Mouse (Mus musculus): ENCODE data around the gene Brpf3. TPM values are rescaled to one million over a fixed set of nuclear protein-coding genes. Genes with fewer than 3 reads are reported as not detected.

Brpf3 gene
- polyA plus RNA-seq, 1 experiment from 2014 or later = 8.2 TPM

DNA sequence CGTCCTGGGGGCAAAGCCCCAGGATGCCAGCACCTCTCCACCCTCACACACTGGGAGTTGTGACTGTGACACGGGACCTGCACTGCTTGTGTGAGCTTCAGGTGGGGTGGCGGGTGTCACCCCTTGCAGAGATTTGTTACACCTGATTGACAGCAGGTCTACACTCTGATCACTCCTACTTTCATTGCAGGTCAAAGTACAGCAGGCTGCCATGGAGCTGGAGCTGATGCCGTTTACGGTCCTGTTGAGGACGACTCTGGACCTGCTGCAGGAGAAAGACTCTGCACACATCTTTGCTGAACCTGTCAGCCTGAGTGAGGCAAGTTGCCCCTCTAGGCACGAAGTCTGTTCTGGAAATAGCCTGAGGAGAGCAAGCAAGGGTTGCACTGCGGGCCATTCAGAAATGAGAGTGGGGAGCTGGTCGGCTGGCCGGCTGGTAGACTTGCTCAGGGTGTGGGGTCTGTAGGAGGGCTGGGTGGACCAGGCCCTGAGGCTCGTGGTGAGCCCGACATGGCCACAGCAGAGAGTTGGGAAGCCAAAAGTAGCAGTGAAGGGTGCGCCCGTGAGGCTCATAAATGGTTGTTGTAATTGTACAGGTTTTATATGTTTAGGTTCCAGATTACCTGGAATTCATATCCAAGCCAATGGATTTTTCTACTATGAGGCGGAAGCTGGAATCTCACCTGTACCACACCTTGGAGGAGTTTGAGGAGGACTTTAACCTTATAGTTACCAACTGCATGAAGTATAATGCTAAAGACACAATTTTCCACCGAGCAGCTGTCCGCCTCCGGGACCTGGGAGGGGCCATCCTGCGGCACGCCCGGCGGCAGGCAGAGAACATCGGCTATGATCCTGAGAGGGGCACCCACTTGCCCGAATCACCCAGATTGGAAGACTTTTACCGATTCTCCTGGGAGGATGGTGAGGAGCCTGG is 16.3 kb downstream of the Brpf3 start:
- Histone ChIP-seq H3K9me3 (ENCODE audit: control insufficient read depth, low read length) (no peaks in the 10 kb centered on the region), H3K27ac (replicated peaks; ENCODE audit: low read depth, low read length) (no peak overlapping the region), H3K4me2 (ENCODE audit: low read length) (no peak overlapping the region), H3K27me3 (ENCODE audit: control insufficient read depth, insufficient read depth, low read length) (no peaks in the 10 kb centered on the region), H3K9ac (replicated peaks; ENCODE audit: low read length) (no peak overlapping the region), H3K4me3 (replicated peaks; ENCODE audit: low read depth, low read length) (no peak overlapping the region), H3K36me3 (ENCODE audit: control insufficient read depth, insufficient read depth, low read length) (peaks cover 94% of the 10 kb centered on the region), H3K4me1 (ENCODE audit: control insufficient read depth, insufficient read depth, low read length) (no peaks in the 10 kb centered on the region)
- WGBS = 96% methylated on average over 25 of the region's 25 CpGs
- ATAC-seq (ENCODE audit: low FRiP score, low TSS enrichment) = no peak
- DNase-seq = no peak

DNA sequence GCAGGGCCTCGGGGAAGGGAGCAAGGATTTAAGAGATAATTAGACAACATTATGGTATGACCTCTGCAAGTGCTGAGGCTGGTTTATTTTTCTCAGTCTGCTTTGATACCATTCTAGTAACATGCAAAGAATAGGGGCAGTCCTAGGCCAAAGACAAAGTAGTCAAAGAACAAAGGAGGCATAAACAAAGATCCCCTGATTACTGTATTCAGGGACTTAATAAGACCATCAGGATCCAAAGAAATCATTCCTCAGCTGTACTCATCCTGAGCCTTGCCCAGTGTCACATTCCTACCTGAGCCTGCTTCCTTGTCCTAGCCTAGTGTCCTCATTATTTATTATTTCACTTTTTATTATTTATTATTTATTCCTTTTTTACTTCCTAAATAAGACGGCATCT is 19.3 kb downstream of the Brpf3 start:
- no peaks in the 10 kb centered on the region for H3K27me3 ChIP-seq (ENCODE audit: control insufficient read depth, insufficient read depth, low read length)
- 92% methylated on average over 2 of the region's 2 CpGs for WGBS
- no peak overlapping the region for H3K4me2 ChIP-seq (ENCODE audit: low read length)
- H3K4me3 ChIP-seq (replicated peaks; ENCODE audit: low read depth, low read length) = no peak overlapping the region
- no peak overlapping the region for H3K27ac ChIP-seq (replicated peaks; ENCODE audit: low read depth, low read length)
- peaks cover 95% of the 10 kb centered on the region for H3K36me3 ChIP-seq (ENCODE audit: control insufficient read depth, insufficient read depth, low read length)
- no peak overlapping the region for H3K9ac ChIP-seq (replicated peaks; ENCODE audit: low read length)
- DNase-seq = no peak
- H3K9me3 ChIP-seq (ENCODE audit: control insufficient read depth, low read length) = no peaks in the 10 kb centered on the region
- ATAC-seq (ENCODE audit: low FRiP score, low TSS enrichment) = no peak
- H3K4me1 ChIP-seq (ENCODE audit: control insufficient read depth, insufficient read depth, low read length) = no peaks in the 10 kb centered on the region

DNA sequence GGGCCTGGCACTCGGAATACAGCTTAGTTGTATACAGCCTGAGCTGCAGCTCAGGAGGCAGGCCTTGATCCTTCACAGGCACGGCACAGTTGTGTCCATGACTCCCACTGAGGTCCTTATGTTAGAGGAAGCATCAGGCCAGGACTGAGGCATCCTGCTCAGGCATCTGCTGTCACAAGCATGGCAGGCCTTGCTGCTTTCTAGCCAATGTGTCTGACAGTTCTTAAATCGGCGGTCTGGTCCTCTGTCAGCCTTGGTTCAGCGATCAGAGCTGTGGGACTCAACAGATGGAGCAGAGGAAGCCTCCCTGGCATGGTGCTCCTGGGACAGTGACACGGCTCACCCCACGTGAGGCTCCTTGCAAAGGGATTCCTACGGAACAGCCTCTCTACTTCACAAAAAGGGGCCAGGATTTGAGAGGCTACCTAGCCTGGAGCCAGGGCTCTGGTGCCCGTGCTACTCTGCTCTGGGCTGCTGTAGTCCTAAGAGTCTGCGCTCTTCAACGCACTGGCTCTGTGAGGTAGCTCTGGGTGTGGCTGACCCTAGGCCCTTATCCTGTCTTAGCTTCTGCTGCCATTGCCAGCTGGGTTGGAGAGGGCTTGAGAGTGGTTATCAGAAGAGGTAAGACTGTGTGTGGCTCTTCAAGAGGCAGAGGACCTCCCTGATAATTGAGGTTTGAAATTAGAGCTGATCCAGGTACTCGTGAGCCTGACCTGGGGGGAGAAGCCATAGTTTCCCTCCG is 22.3 kb downstream of the Brpf3 start:
- ATAC-seq (ENCODE audit: low FRiP score, low TSS enrichment) (no peak), DNase-seq (no peak)
- Histone ChIP-seq H3K4me2 (ENCODE audit: low read length) (no peak overlapping the region), H3K27me3 (ENCODE audit: control insufficient read depth, insufficient read depth, low read length) (no peaks in the 10 kb centered on the region), H3K4me3 (replicated peaks; ENCODE audit: low read depth, low read length) (no peak overlapping the region), H3K27ac (replicated peaks; ENCODE audit: low read depth, low read length) (no peak overlapping the region), H3K9me3 (ENCODE audit: control insufficient read depth, low read length) (no peaks in the 10 kb centered on the region), H3K4me1 (ENCODE audit: control insufficient read depth, insufficient read depth, low read length) (no peaks in the 10 kb centered on the region), H3K9ac (replicated peaks; ENCODE audit: low read length) (no peak overlapping the region), H3K36me3 (ENCODE audit: control insufficient read depth, insufficient read depth, low read length) (peaks cover 92% of the 10 kb centered on the region)
- WGBS = 91% methylated on average over 13 of the region's 13 CpGs

DNA sequence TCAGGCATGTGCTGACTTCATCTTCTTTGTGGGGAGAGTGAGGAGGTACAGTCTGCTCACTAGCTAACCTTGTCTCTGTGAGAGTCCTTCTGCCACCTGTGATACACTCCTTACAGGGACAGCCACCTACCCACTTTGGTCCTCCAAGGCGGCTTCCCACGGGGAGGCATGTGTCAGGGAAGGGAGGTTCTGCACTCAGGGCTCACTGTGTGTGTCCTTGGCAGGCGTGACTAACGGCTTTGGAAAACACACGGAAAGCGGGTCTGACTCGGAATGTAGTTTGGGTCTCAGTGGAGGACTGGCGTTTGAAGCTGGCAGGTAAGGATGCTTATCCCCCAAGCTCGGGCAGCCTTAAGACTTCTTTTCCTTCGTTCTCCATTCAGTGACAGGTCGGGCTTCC is 22.9 kb downstream of the Brpf3 start:
- Histone ChIP-seq H3K36me3 (ENCODE audit: control insufficient read depth, insufficient read depth, low read length) (peaks cover 92% of the 10 kb centered on the region), H3K4me3 (replicated peaks; ENCODE audit: low read depth, low read length) (no peak overlapping the region), H3K4me2 (ENCODE audit: low read length) (no peak overlapping the region), H3K27me3 (ENCODE audit: control insufficient read depth, insufficient read depth, low read length) (no peaks in the 10 kb centered on the region), H3K27ac (replicated peaks; ENCODE audit: low read depth, low read length) (no peak overlapping the region), H3K9ac (replicated peaks; ENCODE audit: low read length) (no peak overlapping the region), H3K4me1 (ENCODE audit: control insufficient read depth, insufficient read depth, low read length) (no peaks in the 10 kb centered on the region), H3K9me3 (ENCODE audit: control insufficient read depth, low read length) (no peaks in the 10 kb centered on the region)
- no peak for DNase-seq
- no peak for ATAC-seq (ENCODE audit: low FRiP score, low TSS enrichment)
- WGBS = 70% methylated on average over 11 of the region's 11 CpGs

DNA sequence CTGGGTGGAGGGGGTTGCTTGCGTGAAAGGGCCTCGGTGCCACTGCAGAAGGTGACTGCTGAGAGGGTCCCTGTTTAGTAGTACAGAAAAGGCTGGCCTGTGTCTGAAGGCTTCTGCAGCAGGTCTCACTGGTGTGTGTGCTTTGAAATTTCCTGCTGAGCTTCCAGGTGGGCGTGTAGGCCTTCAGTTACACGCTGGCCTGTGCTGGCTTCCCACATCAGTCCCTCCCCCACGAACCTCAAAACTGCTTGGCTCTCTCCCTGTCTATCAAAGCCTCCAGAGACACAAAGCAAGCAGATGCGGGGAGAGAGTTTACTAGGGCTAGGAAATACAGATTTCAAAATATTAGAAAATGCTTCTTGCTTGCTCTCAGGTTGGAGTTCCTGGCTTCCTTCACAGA is 24.0 kb downstream of the Brpf3 start:
- no peak overlapping the region for H3K4me2 ChIP-seq (ENCODE audit: low read length)
- peaks cover 91% of the 10 kb centered on the region for H3K36me3 ChIP-seq (ENCODE audit: control insufficient read depth, insufficient read depth, low read length)
- H3K9ac ChIP-seq (replicated peaks; ENCODE audit: low read length) = no peak overlapping the region
- no peak for ATAC-seq (ENCODE audit: low FRiP score, low TSS enrichment)
- no peaks in the 10 kb centered on the region for H3K9me3 ChIP-seq (ENCODE audit: control insufficient read depth, low read length)
- H3K4me1 ChIP-seq (ENCODE audit: control insufficient read depth, insufficient read depth, low read length) = no peaks in the 10 kb centered on the region
- WGBS = 85% methylated on average over 6 of the region's 6 CpGs
- no peaks in the 10 kb centered on the region for H3K27me3 ChIP-seq (ENCODE audit: control insufficient read depth, insufficient read depth, low read length)
- no peak overlapping the region for H3K27ac ChIP-seq (replicated peaks; ENCODE audit: low read depth, low read length)
- no peak overlapping the region for H3K4me3 ChIP-seq (replicated peaks; ENCODE audit: low read depth, low read length)
- no peak for DNase-seq

DNA sequence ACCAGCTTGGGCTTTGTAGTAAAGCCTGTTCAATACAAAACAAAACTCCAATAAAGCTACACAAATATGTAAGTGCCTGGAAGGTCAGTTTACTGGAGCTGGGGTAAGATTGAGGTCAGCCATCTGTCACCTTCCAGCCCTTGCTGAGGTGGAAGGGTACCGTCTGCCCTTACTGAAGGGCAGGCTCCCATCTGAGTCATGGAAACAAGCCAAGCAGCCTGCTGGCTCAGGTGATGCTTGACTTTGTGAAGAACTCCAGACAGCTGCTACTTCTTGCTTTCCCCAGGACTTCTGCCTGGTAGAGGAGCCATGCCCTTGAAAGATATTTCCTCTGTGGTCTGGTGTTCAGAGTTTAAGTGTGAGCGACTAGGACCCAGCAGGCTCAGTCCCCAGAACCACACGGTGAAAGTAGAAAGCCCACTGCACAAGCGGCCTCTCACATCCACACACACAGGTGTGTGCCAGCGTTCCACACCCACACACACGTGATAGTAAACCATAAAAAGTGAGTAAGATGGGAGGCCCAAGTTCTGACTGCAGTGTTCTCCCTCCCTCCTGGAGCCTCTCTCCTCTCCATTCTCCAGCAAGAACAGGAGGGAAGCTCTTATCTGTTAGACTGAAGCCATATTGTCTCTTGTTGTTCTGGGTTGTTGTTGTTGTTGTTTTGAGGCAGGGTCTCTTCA is 24.6 kb downstream of the Brpf3 start:
- 93% methylated on average over 6 of the region's 6 CpGs for WGBS
- no peak overlapping the region for H3K4me2 ChIP-seq (ENCODE audit: low read length)
- H3K9me3 ChIP-seq (ENCODE audit: control insufficient read depth, low read length) = no peaks in the 10 kb centered on the region
- no peaks in the 10 kb centered on the region for H3K27me3 ChIP-seq (ENCODE audit: control insufficient read depth, insufficient read depth, low read length)
- H3K4me3 ChIP-seq (replicated peaks; ENCODE audit: low read depth, low read length) = no peak overlapping the region
- no peak overlapping the region for H3K9ac ChIP-seq (replicated peaks; ENCODE audit: low read length)
- H3K27ac ChIP-seq (replicated peaks; ENCODE audit: low read depth, low read length) = no peak overlapping the region
- no peak for DNase-seq
- peaks cover 92% of the 10 kb centered on the region for H3K36me3 ChIP-seq (ENCODE audit: control insufficient read depth, insufficient read depth, low read length)
- no peaks in the 10 kb centered on the region for H3K4me1 ChIP-seq (ENCODE audit: control insufficient read depth, insufficient read depth, low read length)
- no peak for ATAC-seq (ENCODE audit: low FRiP score, low TSS enrichment)

DNA sequence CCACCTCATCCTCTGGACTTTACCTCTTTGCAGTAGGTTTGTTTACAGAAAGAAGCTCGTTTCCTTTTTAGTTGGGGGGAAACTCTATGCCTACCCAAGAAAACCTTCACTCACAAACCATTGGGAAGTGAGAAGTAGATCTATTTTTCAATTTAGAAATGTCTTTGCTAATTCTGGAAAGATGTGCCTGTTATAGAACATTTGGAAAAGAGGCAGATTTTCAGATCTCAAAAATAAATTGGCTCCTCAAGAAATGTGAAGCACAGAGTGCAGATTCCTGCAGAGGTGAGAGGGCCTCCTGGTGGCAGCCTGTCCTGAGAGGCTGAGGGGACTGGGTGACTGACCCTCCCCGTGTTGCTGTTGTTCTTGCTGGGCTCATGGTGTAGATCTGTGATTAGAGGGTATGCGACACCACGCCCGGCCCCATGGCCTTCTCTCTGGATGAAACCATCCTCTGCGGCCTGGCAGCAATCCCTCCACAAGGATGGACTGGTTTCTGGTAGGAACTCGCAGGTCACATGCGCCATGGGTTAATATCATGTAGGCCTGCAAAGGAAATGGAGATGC is 26.9 kb downstream of the Brpf3 start:
- Histone ChIP-seq H3K27me3 (ENCODE audit: control insufficient read depth, insufficient read depth, low read length) (no peaks in the 10 kb centered on the region), H3K36me3 (ENCODE audit: control insufficient read depth, insufficient read depth, low read length) (peaks cover 92% of the 10 kb centered on the region)

DNA sequence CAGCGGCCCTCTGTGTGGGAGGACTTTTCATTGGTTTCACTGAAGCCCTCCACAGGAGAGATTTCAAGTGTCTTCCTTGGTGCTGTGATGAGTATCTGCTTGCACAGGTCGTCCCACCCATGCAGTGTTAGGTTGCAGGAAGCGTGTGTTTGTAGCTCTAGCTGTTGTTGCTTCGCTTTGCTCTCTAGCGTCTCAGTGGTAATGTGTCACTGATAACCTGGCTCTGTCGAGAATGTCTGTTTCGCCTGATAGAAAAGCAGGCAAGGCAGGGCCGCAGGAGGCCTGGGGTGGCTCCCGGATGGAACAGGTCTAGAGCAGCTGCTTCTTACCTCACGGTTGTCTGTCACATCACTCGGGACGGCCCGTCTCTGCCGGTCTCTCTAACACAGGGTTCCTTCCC is 28.2 kb downstream of the Brpf3 start:
- Histone ChIP-seq H3K4me1 (ENCODE audit: control insufficient read depth, insufficient read depth, low read length) (no peaks in the 10 kb centered on the region), H3K27ac (replicated peaks; ENCODE audit: low read depth, low read length) (no peak overlapping the region), H3K27me3 (ENCODE audit: control insufficient read depth, insufficient read depth, low read length) (no peaks in the 10 kb centered on the region), H3K9ac (replicated peaks; ENCODE audit: low read length) (no peak overlapping the region), H3K36me3 (ENCODE audit: control insufficient read depth, insufficient read depth, low read length) (peaks cover 87% of the 10 kb centered on the region), H3K4me2 (ENCODE audit: low read length) (no peak overlapping the region), H3K4me3 (replicated peaks; ENCODE audit: low read depth, low read length) (no peak overlapping the region), H3K9me3 (ENCODE audit: control insufficient read depth, low read length) (no peaks in the 10 kb centered on the region)
- DNase-seq = no peak
- WGBS = 86% methylated on average over 14 of the region's 14 CpGs
- ATAC-seq (ENCODE audit: low FRiP score, low TSS enrichment) = no peak

More for the DNA sequence above, 26.9 kb downstream of the Brpf3 start:
- H3K4me1 ChIP-seq (ENCODE audit: control insufficient read depth, insufficient read depth, low read length) = no peaks in the 10 kb centered on the region
- H3K9me3 ChIP-seq (ENCODE audit: control insufficient read depth, low read length) = no peaks in the 10 kb centered on the region
- H3K4me2 ChIP-seq (ENCODE audit: low read length) = no peak overlapping the region
- DNase-seq = no peak
- 96% methylated on average over 8 of the region's 8 CpGs for WGBS
- H3K4me3 ChIP-seq (replicated peaks; ENCODE audit: low read depth, low read length) = no peak overlapping the region
- no peak for ATAC-seq (ENCODE audit: low FRiP score, low TSS enrichment)
- H3K9ac ChIP-seq (replicated peaks; ENCODE audit: low read length) = no peak overlapping the region
- H3K27ac ChIP-seq (replicated peaks; ENCODE audit: low read depth, low read length) = no peak overlapping the region

Measured in midbrain, embryonic 14.5 days (tissue).